Mouse (Mus musculus): Measurements from ENCODE around the gene D8Ertd738e. TPM values are rescaled to one million over a fixed set of nuclear protein-coding genes. Genes with fewer than 3 reads are reported as not detected.

The D8Ertd738e gene
- total RNA-seq, 4 experiments from 2014 or later: 171 to 296 (median 225) TPM

- peak; percentile 85 for DNase-seq
Measured at GRCm38 (mm10) chr8:84202466-84202865, 47.1 kb downstream of the D8Ertd738e start.

GRCm38 (mm10) chr8:84201545-84202245 is 47.8 kb downstream of the D8Ertd738e start:
- peak; percentile 89 for DNase-seq

- peak; percentile 78 for DNase-seq
Measured at GRCm38 (mm10) chr8:84200652-84201544, 48.6 kb downstream of the D8Ertd738e start.

- peak; percentile 61 for DNase-seq
Measured at GRCm38 (mm10) chr8:84200126-84200555, 49.4 kb downstream of the D8Ertd738e start.

GRCm38 (mm10) chr8:84199348-84200125 is 50.0 kb downstream of the D8Ertd738e start:
- no peak for DNase-seq

GRCm38 (mm10) chr8:84198871-84199270 is 50.6 kb downstream of the D8Ertd738e start:
- DNase-seq: no peak

- peak; percentile 92 for DNase-seq
Measured at GRCm38 (mm10) chr8:84197922-84198774, 51.4 kb downstream of the D8Ertd738e start.

GRCm38 (mm10) chr8:84197141-84197921 is 52.2 kb downstream of the D8Ertd738e start:
- peak; percentile 86 for DNase-seq

Small RNA genes within 50 kb of the gene (microRNA-seq; reads per million reads assigned to microRNA genes)
- gene Mir23a (29,880 to 45,921 reads per million in 2 experiments), gene Mir24-2 (0 reads per million in 2 experiments), gene Mir27a (711 to 1,323 reads per million in 2 experiments), gene Mir3074-2 (0 reads per million in 2 experiments)

Other genes with a start within 250 kb of the D8Ertd738e start
- under 1 TPM in 2 of 4 experiments, not detected in 2; 0.49 TPM for gene 1700067K01Rik, start 248.2 kb downstream of the D8Ertd738e start, total RNA-seq (2022)
- under 1 TPM in 2 of 4 experiments, not detected in 2; 0.62 to 0.77 TPM for gene 2210011C24Rik, start 237.5 kb downstream of the D8Ertd738e start, total RNA-seq (2022)
- gene Palm3, start 228.2 kb downstream of the D8Ertd738e start, total RNA-seq (2022): 1 to 10 TPM in 3 of 4 experiments, under 1 TPM in 1; 0.70 to 3.9 (median 2.3) TPM
- 1 to 10 TPM; 1.9 to 3.1 (median 2.8) TPM for gene Il27ra, start 207.1 kb downstream of the D8Ertd738e start, total RNA-seq (2022)
- not detected for gene Rln3, start 204.7 kb downstream of the D8Ertd738e start, total RNA-seq (2022)
- gene Gm10643, start 184.6 kb downstream of the D8Ertd738e start, total RNA-seq (2022): 1 to 10 TPM; 2.9 to 5.9 (median 4.2) TPM
- gene Rfx1, start 182.9 kb downstream of the D8Ertd738e start, total RNA-seq (2022): 10 to 100 TPM; 16.8 to 25.2 (median 20.5) TPM
- 10 to 100 TPM; 18.3 to 27.1 (median 23.8) TPM for gene Dcaf15, start 145.0 kb downstream of the D8Ertd738e start, total RNA-seq (2022)
- gene Podnl1, start 123.7 kb downstream of the D8Ertd738e start, total RNA-seq (2022): under 1 TPM; 0.10 to 0.86 (median 0.34) TPM
- 10 to 100 TPM; 33.9 to 51.2 (median 40.3) TPM for gene Cc2d1a, start 101.8 kb downstream of the D8Ertd738e start, total RNA-seq (2022)
- under 1 TPM; 0.38 to 0.81 (median 0.40) TPM for gene 4930432K21Rik, start 101.7 kb downstream of the D8Ertd738e start, total RNA-seq (2022)
- 1 to 10 TPM in 2 of 4 experiments, under 1 TPM in 2; 0.75 to 2.9 (median 1.2) TPM for gene Nanos3, start 64.5 kb downstream of the D8Ertd738e start, total RNA-seq (2022)
- 10 to 100 TPM; 36.2 to 53.9 (median 48.0) TPM for gene Zswim4, start 12.7 kb downstream of the D8Ertd738e start, total RNA-seq (2022)
- gene Mri1, start 7.6 kb upstream of the D8Ertd738e start, total RNA-seq (2022): 10 to 100 TPM; 26.9 to 52.8 (median 51.6) TPM
- 10 to 100 TPM; 21.5 to 27.7 (median 24.6) TPM for gene Ccdc130, start 20.7 kb upstream of the D8Ertd738e start, total RNA-seq (2022)
- 10 to 100 TPM in 3 of 4 experiments, 1 to 10 TPM in 1; 6.3 to 18.1 (median 11.8) TPM for gene Cacna1a, start 138.7 kb upstream of the D8Ertd738e start, total RNA-seq (2022)

All from adrenal gland, adult 8-10 months (tissue).